Mouse (Mus musculus): ENCODE measurements around the gene Dxo. TPM values are rescaled to one million over a fixed set of nuclear protein-coding genes. Genes with fewer than 3 reads are reported as not detected.
"Not testable (repeated sequence)": the region's sequence is repeated elsewhere in the genome, so short reads cannot be mapped to it uniquely, and the experiment has no call there.

Dxo gene
- 62.8 and 74.3 TPM in 2 replicates for polyA plus RNA-seq (2015; fragmentation: Nextera tagmentation; extraction: Ambion mirVana)

DNA sequence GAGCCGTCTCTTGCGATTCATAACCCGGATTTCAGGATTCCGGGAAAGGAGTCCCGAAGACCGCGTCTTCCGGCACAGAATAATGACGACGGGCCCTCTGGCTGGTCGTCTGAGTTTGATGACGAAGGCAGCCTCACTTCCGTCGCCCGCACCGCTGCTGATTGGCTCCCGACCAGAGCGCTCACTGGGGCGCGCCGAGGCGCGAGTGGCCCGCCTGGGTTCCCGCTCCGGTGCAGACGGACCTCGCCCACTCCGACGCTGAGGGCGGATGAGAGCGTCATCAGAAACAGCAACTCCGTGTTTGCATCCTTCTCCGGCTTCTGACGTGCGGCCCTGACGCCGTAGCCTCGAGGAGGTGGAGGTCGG is at the start of gene Dxo, which contains the start of gene Stk19:
TSS of gene Dxo (plus strand) at position 164 of the 366 bp plus-strand sequence.
TSS of gene Stk19 (minus strand) at position 90 of the 366 bp plus-strand sequence.
- Histone ChIP-seq H3K4me3 (peak within 1 kb of the TSS; percentile 79), H3K9me3 (no peaks in the 10 kb centered on the region), H3K27ac (peak within 1 kb of the TSS; percentile 78; the same call in 1 of the 2 replicates), H3K4me1 (peaks cover 23% of the 10 kb centered on the region), H3K9ac (peak within 1 kb of the TSS; percentile 85), H3K36me3 (peaks cover 52% of the 10 kb centered on the region), H3K4me2 (replicated peaks) (peak within 1 kb of the TSS; percentile 100), H3K27me3 (no peaks in the 10 kb centered on the region)
- ATAC-seq (ENCODE audit: low FRiP score, low read depth), result peak; percentile 92
- 0% methylated on average over 40 of the region's 40 CpGs for WGBS

DNA sequence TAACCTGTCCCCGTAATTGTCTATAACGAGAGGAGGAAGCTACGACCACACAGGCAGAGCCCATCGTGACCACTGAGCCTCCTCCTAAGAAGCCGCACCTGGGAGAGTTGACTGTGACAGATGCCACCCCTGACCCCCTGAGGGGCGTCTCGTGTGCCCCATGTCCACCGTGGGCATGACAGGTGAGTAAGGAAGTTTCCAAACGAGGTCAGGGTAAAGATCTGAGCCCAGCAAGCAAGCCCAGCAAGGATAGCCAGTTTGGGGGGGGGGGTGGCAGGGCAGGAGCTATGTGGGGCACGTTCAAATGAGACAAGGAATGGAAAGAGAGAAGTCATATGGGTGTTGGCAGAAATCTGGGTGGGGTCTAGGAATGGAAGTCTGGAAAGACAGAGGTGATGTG is 41.8 kb upstream of the Dxo start:
- no peak for ATAC-seq (ENCODE audit: low FRiP score, low read depth)
- peaks cover 6% of the 10 kb centered on the region for H3K9me3 ChIP-seq
- 81% methylated on average over 10 of the region's 10 CpGs for WGBS
- H3K36me3 ChIP-seq, result no peaks in the 10 kb centered on the region
- no peak overlapping the region for H3K27ac ChIP-seq
- H3K27me3 ChIP-seq, result no peaks in the 10 kb centered on the region
- H3K4me3 ChIP-seq, result no peak overlapping the region
- no peak overlapping the region for H3K9ac ChIP-seq
- no peaks in the 10 kb centered on the region for H3K4me1 ChIP-seq
- H3K4me2 ChIP-seq (replicated peaks), result no peak overlapping the region

DNA sequence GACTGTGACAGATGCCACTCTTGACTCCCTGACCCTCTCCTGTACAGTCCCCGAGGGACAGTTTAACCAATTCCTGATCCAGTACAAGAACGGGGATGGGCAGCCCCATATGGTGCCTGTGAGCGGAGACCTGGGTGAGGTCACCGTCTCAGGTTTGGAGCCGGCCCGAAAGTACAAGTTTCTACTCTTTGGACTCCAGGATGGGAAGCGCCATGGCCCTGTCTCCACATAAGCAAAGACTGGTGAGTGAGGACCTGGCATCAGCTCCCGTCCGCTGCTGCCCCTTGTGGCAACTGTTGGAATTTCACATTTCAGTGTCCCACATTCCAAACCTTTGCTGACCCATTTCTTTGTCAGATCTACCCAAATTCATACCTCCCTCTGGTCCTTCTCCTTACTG is 41.2 kb upstream of the Dxo start:
- Histone ChIP-seq H3K4me3 (no peak overlapping the region), H3K4me2 (replicated peaks) (no peak overlapping the region), H3K9me3 (peaks cover 6% of the 10 kb centered on the region), H3K27me3 (no peaks in the 10 kb centered on the region), H3K9ac (no peak overlapping the region), H3K4me1 (no peaks in the 10 kb centered on the region), H3K27ac (no peak overlapping the region), H3K36me3 (no peaks in the 10 kb centered on the region)
- no peak for ATAC-seq (ENCODE audit: low FRiP score, low read depth)
- WGBS, result 63% methylated on average over 9 of the region's 9 CpGs

DNA sequence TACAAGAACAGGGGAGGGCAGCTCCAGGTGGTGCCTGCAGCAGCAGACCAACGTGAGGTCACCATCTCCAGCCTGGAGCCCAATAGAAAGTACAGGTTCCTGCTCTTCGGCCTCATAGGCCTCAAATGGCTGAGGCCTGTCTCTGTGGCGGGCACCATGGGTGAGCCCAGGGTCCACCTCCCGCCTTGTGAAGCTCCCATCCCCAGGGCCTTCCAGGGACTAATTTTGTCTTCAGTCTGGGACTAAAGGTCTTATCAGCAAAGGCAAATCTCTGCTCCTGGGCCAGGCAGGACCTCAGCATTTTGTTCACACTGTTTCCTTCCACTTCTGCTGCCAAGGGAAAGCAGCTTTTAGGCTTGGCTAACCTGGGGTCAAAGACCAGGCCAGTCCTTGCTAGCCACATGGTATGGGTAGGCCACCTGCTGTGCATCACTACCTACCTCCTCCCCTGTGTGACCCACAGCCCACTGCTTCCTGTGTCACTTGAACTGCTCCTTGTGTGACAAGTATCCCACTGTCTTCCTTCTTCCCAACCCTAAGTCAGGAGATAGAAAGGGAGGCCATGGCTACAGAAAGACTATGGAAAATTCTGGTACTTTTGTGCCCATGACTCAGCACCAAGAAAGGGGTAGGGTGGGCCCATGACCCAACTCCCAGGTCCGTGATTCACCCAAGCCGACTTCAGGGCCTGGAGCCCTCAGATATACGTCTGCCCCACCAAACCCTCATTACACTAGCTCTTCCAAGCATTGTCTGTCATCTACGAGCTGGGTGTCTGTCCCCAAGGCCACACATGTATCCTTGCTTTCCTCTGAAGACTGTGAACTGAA is 40.3 kb upstream of the Dxo start:
- no peaks in the 10 kb centered on the region for H3K36me3 ChIP-seq
- H3K4me3 ChIP-seq, result no peak overlapping the region
- H3K9ac ChIP-seq, result no peak overlapping the region
- 82% methylated on average over 8 of the region's 8 CpGs for WGBS
- no peak for ATAC-seq (ENCODE audit: low FRiP score, low read depth)
- no peaks in the 10 kb centered on the region for H3K27me3 ChIP-seq
- no peak overlapping the region for H3K27ac ChIP-seq
- no peaks in the 10 kb centered on the region for H3K4me1 ChIP-seq
- peaks cover 6% of the 10 kb centered on the region for H3K9me3 ChIP-seq
- no peak overlapping the region for H3K4me2 ChIP-seq (replicated peaks)

DNA sequence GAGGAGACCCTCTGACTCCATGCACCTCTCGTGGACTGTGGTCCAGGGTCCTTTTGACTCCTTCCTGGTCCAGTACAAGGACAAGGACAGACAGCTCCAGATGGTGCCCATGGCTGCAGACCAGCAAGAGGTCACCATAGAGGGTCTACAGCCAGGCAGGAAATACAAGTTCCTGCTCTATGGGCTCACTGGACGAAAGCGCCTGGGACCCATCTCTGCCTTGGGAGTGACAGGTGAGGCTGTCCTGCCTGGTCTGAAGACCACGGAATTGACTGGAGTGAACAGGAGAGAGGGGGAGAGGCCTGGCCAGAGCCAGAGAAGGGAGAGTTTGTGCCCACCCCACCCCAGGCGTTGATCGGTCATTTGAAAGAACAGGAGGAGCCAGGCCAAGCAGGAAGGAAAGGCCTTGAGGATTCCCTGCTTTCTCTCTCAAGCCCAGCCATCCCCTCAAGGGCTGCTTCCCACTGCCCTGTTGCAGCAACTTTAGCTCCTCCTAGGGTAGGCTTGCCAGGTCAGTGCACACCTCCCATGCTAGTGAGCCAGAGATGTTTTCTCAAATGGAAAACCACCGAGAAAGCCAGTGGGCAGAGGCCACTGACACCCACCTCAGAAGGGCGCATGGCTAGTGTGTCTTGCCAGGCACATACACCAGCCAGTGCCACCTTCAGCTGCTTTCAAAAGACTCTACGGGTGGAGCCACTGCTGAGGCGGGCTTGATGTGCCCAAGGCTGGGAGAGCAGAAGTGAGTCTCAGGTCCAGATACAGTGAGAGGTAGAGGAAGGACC is 39.4 kb upstream of the Dxo start:
- 89% methylated on average over 10 of the region's 10 CpGs for WGBS
- H3K4me1 ChIP-seq; H3K36me3 ChIP-seq; H3K27ac ChIP-seq; ATAC-seq (ENCODE audit: low FRiP score, low read depth); H3K4me3 ChIP-seq; H3K9ac ChIP-seq; H3K9me3 ChIP-seq; H3K4me2 ChIP-seq (replicated peaks); H3K27me3 ChIP-seq: not testable (repeated sequence)

DNA sequence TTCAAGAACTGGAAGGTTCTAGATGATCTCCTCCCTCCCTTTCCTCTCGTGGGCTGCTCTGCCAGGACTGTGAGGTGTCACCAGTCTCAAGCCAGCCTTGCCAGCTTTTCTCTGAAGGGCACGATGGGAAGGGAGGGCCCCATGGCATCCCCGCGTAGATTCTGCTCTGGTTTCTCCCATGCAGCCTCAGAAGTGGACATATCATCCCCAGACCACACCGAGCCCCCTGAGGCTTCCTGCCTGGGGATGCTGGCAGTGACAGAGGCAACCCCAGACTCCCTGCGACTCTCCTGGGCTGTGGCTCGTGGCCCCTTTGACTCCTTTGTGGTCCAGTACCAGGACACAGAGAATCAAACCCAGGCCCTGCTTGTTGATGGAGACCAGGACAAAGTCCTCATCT is 38.7 kb upstream of the Dxo start:
- H3K36me3 ChIP-seq; H3K27ac ChIP-seq; H3K27me3 ChIP-seq; ATAC-seq (ENCODE audit: low FRiP score, low read depth); H3K9me3 ChIP-seq; H3K9ac ChIP-seq; H3K4me3 ChIP-seq; H3K4me2 ChIP-seq (replicated peaks); H3K4me1 ChIP-seq: not testable (repeated sequence)
- WGBS, result 82% methylated on average over 6 of the region's 7 CpGs

DNA sequence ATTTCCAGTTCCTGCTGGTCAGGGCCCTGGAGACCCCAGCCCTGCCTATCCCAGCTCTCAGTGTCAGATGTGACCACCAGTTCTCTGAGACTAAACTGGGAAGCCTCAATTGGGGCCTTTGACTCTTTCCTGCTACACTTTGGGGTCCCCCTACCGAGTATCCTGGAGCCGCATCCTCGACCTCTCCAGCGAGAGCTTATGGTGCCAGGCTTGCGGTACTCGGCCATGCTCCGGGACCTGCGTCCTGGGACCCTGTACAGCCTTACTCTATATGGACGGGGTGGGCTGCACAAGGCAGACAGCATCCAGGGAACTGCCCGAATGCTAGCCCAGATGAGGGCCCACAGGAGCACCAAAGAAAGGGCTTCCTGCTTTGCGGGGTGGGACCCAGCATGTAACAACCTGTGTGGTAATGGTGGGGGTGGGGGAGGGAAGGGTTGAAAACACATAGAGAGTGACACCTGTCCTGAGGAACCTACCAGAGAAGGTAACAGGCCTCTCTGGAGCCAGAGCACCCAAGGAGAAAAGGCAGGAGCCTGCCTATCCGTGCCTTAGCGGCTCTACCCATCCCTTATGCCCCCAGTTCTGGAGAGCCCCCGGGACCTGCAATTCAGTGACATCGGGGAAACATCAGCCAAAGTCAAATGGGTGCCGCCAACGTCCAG is 37.8 kb upstream of the Dxo start:
- 89% methylated on average over 14 of the region's 17 CpGs for WGBS
- Histone ChIP-seq H3K4me1 (no peaks in the 10 kb centered on the region), H3K4me2 (replicated peaks) (no peak overlapping the region), H3K4me3 (no peak overlapping the region), H3K9me3 (no peaks in the 10 kb centered on the region), H3K27ac (no peak overlapping the region), H3K9ac (no peak overlapping the region), H3K36me3 (no peaks in the 10 kb centered on the region), H3K27me3 (no peaks in the 10 kb centered on the region)
- no peak for ATAC-seq (ENCODE audit: low FRiP score, low read depth)

DNA sequence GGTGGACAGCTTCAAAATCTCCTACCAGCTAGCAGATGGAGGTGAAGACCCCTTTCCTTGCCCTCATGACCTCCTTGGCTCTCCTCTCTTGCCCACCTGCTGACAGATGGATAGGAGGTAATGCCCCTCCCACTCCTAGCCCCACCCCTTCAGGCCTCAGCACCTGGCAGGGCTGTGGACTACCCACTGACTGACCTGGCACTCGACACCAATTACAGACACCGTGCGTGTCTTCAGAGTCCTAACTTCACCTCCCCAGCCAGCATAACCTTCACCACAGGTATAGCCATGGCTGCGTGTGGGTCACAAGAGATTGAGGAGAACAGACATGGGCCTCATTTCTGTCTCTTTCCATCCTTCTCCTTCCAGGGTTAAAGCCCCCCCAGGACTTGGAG is 37.3 kb upstream of the Dxo start:
- Histone ChIP-seq H3K4me1 (no peaks in the 10 kb centered on the region), H3K9ac (no peak overlapping the region), H3K36me3 (no peaks in the 10 kb centered on the region), H3K27me3 (no peaks in the 10 kb centered on the region), H3K4me3 (no peak overlapping the region), H3K27ac (no peak overlapping the region), H3K4me2 (replicated peaks) (no peak overlapping the region), H3K9me3 (no peaks in the 10 kb centered on the region)
- 90% methylated on average over 4 of the region's 4 CpGs for WGBS
- no peak for ATAC-seq (ENCODE audit: low FRiP score, low read depth)

DNA sequence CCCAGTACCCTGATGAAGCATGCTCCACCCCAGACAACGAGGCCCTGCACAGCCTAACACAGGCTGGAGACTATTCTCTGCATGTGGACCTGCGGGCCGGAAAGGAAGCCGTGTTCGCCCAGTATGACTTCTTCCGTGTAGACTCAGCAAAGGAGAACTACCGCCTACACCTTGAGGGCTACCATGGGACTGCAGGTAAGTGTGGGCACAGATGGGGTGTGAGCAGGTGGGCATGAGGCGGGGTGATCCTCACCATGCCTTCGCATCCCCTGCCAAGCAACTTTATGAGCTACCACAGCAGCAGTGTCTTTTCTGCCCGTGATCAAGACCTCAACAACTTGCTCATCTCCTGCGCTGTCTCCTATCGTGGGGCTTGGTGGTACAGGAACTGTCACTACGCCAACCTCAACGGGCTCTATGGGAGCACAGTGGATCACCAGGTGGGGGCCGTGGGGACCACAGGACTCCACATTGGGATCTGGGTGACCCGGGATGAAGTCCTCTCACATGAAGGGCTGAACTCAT is 36.0 kb upstream of the Dxo start:
- H3K36me3 ChIP-seq; H3K4me1 ChIP-seq; H3K4me3 ChIP-seq; H3K4me2 ChIP-seq (replicated peaks); ATAC-seq (ENCODE audit: low FRiP score, low read depth); H3K9me3 ChIP-seq; H3K9ac ChIP-seq; H3K27me3 ChIP-seq; H3K27ac ChIP-seq: not testable (repeated sequence)
- 95% methylated on average over 16 of the region's 16 CpGs for WGBS

DNA sequence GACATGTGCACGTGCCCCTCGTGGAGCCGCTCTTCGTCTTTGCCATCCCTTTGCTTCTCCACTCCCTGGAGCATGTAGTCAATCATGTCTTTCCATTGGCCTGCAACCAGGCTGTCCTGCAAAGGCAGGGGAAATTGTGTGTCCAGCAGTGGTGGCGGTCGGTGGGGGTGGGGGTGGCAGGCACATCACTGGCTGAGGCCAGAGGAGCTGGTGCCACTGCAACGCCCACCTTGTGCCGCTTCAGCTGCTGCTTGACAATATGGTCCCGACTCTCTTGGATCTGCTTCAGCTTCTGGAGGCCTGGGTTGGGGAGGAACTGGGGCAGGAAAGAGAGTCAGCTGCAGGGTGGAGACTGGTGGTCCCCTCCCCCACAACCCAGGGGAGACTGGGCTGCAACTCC is 34.1 kb upstream of the Dxo start:
- 94% methylated on average over 9 of the region's 9 CpGs for WGBS
- H3K4me3 ChIP-seq; H3K27me3 ChIP-seq; H3K36me3 ChIP-seq; H3K9ac ChIP-seq; ATAC-seq (ENCODE audit: low FRiP score, low read depth); H3K27ac ChIP-seq; H3K4me2 ChIP-seq (replicated peaks); H3K9me3 ChIP-seq; H3K4me1 ChIP-seq: not testable (repeated sequence)

DNA sequence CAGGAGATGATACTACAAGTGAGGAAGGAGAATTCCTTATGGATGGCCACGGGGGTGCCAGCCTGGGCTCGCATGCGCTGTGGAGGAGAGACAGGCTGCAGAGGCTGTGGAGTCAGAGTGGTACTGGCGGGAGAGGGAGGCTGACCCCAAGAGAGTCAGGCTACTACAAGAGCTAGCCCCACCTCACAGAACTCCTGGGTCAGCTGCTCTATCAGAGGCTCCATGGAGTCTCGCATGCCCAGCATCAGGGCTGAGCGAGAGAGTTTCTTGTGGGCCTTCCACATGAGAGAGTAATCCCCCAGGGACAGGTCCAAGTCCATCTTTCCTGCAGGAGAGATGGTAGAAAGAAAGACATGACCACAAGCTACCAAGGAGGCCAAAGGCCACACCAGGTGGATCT is 33.5 kb upstream of the Dxo start:
- not testable (repeated sequence) for H3K9ac ChIP-seq; H3K4me3 ChIP-seq; H3K9me3 ChIP-seq; H3K27ac ChIP-seq; H3K36me3 ChIP-seq; H3K27me3 ChIP-seq; ATAC-seq (ENCODE audit: low FRiP score, low read depth); H3K4me2 ChIP-seq (replicated peaks); H3K4me1 ChIP-seq
- WGBS, result 93% methylated on average over 6 of the region's 6 CpGs

DNA sequence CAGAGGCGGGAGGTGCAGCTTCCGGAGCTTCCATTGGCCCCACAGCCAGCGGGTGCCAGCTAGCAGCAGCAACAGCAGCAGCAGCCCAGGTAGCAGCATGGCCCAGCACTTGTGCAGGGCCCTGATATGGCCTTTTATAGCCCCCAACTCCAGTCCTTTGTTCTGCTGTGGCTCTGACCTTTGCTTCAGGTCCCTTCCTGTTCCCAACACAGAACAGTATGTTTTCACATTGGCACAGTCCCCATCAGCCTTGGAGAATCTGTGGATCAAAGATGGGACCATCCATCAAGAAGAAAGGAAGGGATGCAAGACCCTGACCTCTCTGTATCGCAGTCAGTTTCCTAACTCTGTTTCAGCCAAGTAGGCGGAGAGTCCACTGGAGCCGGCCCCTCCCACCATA is 32.5 kb upstream of the Dxo start, which contains the start of gene Cyp21a1:
TSS of gene Cyp21a1 (minus strand) at position 261 of the 400 bp plus-strand sequence.
- not testable (repeated sequence) for H3K27me3 ChIP-seq; H3K9me3 ChIP-seq; H3K27ac ChIP-seq; H3K4me1 ChIP-seq; H3K36me3 ChIP-seq; H3K4me3 ChIP-seq; H3K9ac ChIP-seq; ATAC-seq (ENCODE audit: low FRiP score, low read depth); H3K4me2 ChIP-seq (replicated peaks)
- 87% methylated on average over 6 of the region's 6 CpGs for WGBS
